Mouse (Mus musculus): Measurements from ENCODE around the gene Cacng4. TPM values are rescaled to one million over a fixed set of nuclear protein-coding genes. Genes with fewer than 3 reads are reported as not detected.

Gene Cacng4
- polyA plus RNA-seq, 1 experiment from 2014 or later: 0.08 TPM

- Histone ChIP-seq H3K9ac (no peak overlapping the region), H3K4me1 (replicated peaks) (no peaks in the 10 kb centered on the region), H3K27ac (replicated peaks) (no peak overlapping the region), H3K9me3 (replicated peaks) (no peaks in the 10 kb centered on the region), H3K4me2 (no peak overlapping the region), H3K27me3 (no peaks in the 10 kb centered on the region), H3K4me3 (replicated peaks) (no peak overlapping the region), H3K36me3 (replicated peaks) (no peaks in the 10 kb centered on the region)
- no peak for ATAC-seq (ENCODE audit: insufficient read depth)
- WGBS (ENCODE audit: insufficient replicate concordance): 68% methylated on average over 8 of the region's 8 CpGs
Measured at GRCm38 (mm10) chr11:107768361-107768760, 26.0 kb downstream of the Cacng4 start.

GRCm38 (mm10) chr11:107766932-107767331, 27.4 kb downstream of the Cacng4 start:
- H3K27me3 ChIP-seq: no peaks in the 10 kb centered on the region
- H3K9me3 ChIP-seq (replicated peaks): no peaks in the 10 kb centered on the region
- no peaks in the 10 kb centered on the region for H3K4me1 ChIP-seq (replicated peaks)
- H3K4me2 ChIP-seq: no peak overlapping the region
- no peak overlapping the region for H3K4me3 ChIP-seq (replicated peaks)
- no peak for ATAC-seq (ENCODE audit: insufficient read depth)
- no peaks in the 10 kb centered on the region for H3K36me3 ChIP-seq (replicated peaks)
- H3K27ac ChIP-seq (replicated peaks): no peak overlapping the region
- 72% methylated on average over 12 of the region's 12 CpGs for WGBS (ENCODE audit: insufficient replicate concordance)
- no peak overlapping the region for H3K9ac ChIP-seq

- H3K27ac ChIP-seq (replicated peaks): no peak overlapping the region
- 35% methylated on average over 8 of the region's 8 CpGs for WGBS (ENCODE audit: insufficient replicate concordance)
- H3K9ac ChIP-seq: no peak overlapping the region
Measured at GRCm38 (mm10) chr11:107762688-107763460, 31.5 kb downstream of the Cacng4 start.

GRCm38 (mm10) chr11:107761790-107762500, 32.4 kb downstream of the Cacng4 start:
- Histone ChIP-seq H3K9ac (no peak overlapping the region), H3K27ac (replicated peaks) (no peak overlapping the region), H3K4me2 (no peak overlapping the region), H3K27me3 (no peaks in the 10 kb centered on the region), H3K36me3 (replicated peaks) (no peaks in the 10 kb centered on the region), H3K9me3 (replicated peaks) (no peaks in the 10 kb centered on the region), H3K4me1 (replicated peaks) (no peaks in the 10 kb centered on the region), H3K4me3 (replicated peaks) (no peak overlapping the region)
- ATAC-seq (ENCODE audit: insufficient read depth): no peak
- 54% methylated on average over 10 of the region's 10 CpGs for WGBS (ENCODE audit: insufficient replicate concordance)

More at GRCm38 (mm10) chr11:107762688-107763460, 31.5 kb downstream of the Cacng4 start:
- no peaks in the 10 kb centered on the region for H3K27me3 ChIP-seq
- no peak for ATAC-seq (ENCODE audit: insufficient read depth)
- H3K9me3 ChIP-seq (replicated peaks): no peaks in the 10 kb centered on the region
- H3K36me3 ChIP-seq (replicated peaks): no peaks in the 10 kb centered on the region
- no peaks in the 10 kb centered on the region for H3K4me1 ChIP-seq (replicated peaks)
- H3K4me2 ChIP-seq: no peak overlapping the region
- no peak overlapping the region for H3K4me3 ChIP-seq (replicated peaks)

GRCm38 (mm10) chr11:107760001-107760400, 34.4 kb downstream of the Cacng4 start:
- Histone ChIP-seq H3K9ac (no peak overlapping the region), H3K9me3 (replicated peaks) (no peaks in the 10 kb centered on the region), H3K4me1 (replicated peaks) (no peaks in the 10 kb centered on the region), H3K27me3 (no peaks in the 10 kb centered on the region), H3K4me3 (replicated peaks) (no peak overlapping the region), H3K27ac (replicated peaks) (no peak overlapping the region), H3K4me2 (no peak overlapping the region), H3K36me3 (replicated peaks) (no peaks in the 10 kb centered on the region)
- no peak for ATAC-seq (ENCODE audit: insufficient read depth)
- WGBS (ENCODE audit: insufficient replicate concordance): 53% methylated on average over 10 of the region's 10 CpGs

- no peaks in the 10 kb centered on the region for H3K4me1 ChIP-seq (replicated peaks)
- H3K36me3 ChIP-seq (replicated peaks): no peaks in the 10 kb centered on the region
- 60% methylated on average over 9 of the region's 9 CpGs for WGBS (ENCODE audit: insufficient replicate concordance)
- H3K4me2 ChIP-seq: no peak overlapping the region
- no peak overlapping the region for H3K4me3 ChIP-seq (replicated peaks)
- H3K27me3 ChIP-seq: no peaks in the 10 kb centered on the region
- H3K9ac ChIP-seq: no peak overlapping the region
- no peak for ATAC-seq (ENCODE audit: insufficient read depth)
- H3K9me3 ChIP-seq (replicated peaks): no peaks in the 10 kb centered on the region
- no peak overlapping the region for H3K27ac ChIP-seq (replicated peaks)
Measured at GRCm38 (mm10) chr11:107759516-107759915, 34.8 kb downstream of the Cacng4 start.

GRCm38 (mm10) chr11:107749114-107749513, 45.2 kb downstream of the Cacng4 start:
- Histone ChIP-seq H3K4me2 (no peak overlapping the region), H3K36me3 (replicated peaks) (no peaks in the 10 kb centered on the region), H3K4me3 (replicated peaks) (no peak overlapping the region), H3K4me1 (replicated peaks) (no peaks in the 10 kb centered on the region), H3K9ac (no peak overlapping the region), H3K27me3 (no peaks in the 10 kb centered on the region), H3K9me3 (replicated peaks) (no peaks in the 10 kb centered on the region), H3K27ac (replicated peaks) (no peak overlapping the region)
- WGBS (ENCODE audit: insufficient replicate concordance): 64% methylated on average over 5 of the region's 5 CpGs
- no peak for ATAC-seq (ENCODE audit: insufficient read depth)

GRCm38 (mm10) chr11:107748243-107749035, 45.9 kb downstream of the Cacng4 start:
- no peaks in the 10 kb centered on the region for H3K4me1 ChIP-seq (replicated peaks)
- ATAC-seq (ENCODE audit: insufficient read depth): no peak
- H3K4me3 ChIP-seq (replicated peaks): no peak overlapping the region
- no peaks in the 10 kb centered on the region for H3K9me3 ChIP-seq (replicated peaks)
- no peak overlapping the region for H3K27ac ChIP-seq (replicated peaks)
- WGBS (ENCODE audit: insufficient replicate concordance): 69% methylated on average over 5 of the region's 5 CpGs
- no peak overlapping the region for H3K4me2 ChIP-seq
- no peak overlapping the region for H3K9ac ChIP-seq
- H3K36me3 ChIP-seq (replicated peaks): no peaks in the 10 kb centered on the region
- no peaks in the 10 kb centered on the region for H3K27me3 ChIP-seq

GRCm38 (mm10) chr11:107743100-107743499, 51.3 kb downstream of the Cacng4 start:
- Histone ChIP-seq H3K4me3 (replicated peaks) (no peak overlapping the region), H3K9me3 (replicated peaks) (no peaks in the 10 kb centered on the region), H3K27me3 (no peaks in the 10 kb centered on the region), H3K4me2 (no peak overlapping the region), H3K27ac (replicated peaks) (no peak overlapping the region), H3K9ac (no peak overlapping the region), H3K36me3 (replicated peaks) (no peaks in the 10 kb centered on the region), H3K4me1 (replicated peaks) (no peaks in the 10 kb centered on the region)
- 47% methylated on average over 3 of the region's 3 CpGs for WGBS (ENCODE audit: insufficient replicate concordance)
- no peak for ATAC-seq (ENCODE audit: insufficient read depth)

- Histone ChIP-seq H3K36me3 (replicated peaks) (no peaks in the 10 kb centered on the region), H3K27ac (replicated peaks) (no peak overlapping the region), H3K27me3 (no peaks in the 10 kb centered on the region), H3K4me2 (no peak overlapping the region), H3K4me3 (replicated peaks) (no peak overlapping the region), H3K9me3 (replicated peaks) (no peaks in the 10 kb centered on the region), H3K4me1 (replicated peaks) (no peaks in the 10 kb centered on the region), H3K9ac (no peak overlapping the region)
- no peak for ATAC-seq (ENCODE audit: insufficient read depth)
- 52% methylated on average over 20 of the region's 20 CpGs for WGBS (ENCODE audit: insufficient replicate concordance)
Measured at GRCm38 (mm10) chr11:107738418-107739099, 55.8 kb downstream of the Cacng4 start.

Measured in liver, embryonic 15.5 days (tissue).